Mouse (Mus musculus) testis, adult 2 months (tissue): ENCODE data around the gene Ttpal. TPM values are rescaled to one million over a fixed set of nuclear protein-coding genes. Genes with fewer than 3 reads are reported as not detected.
A peak's percentile ranks its signal among the peaks of the same experiment; 100 is the strongest.

Experiments
- H3K27ac ChIP-seq: fragments of 200-500 bp; 2 replicates; pipeline ENCODE4 v1.5.1; 2012; ENCODE audit warnings: low read depth, low read length; ENCODE audit not compliant: control insufficient read depth, insufficient read depth
- H3K27me3 ChIP-seq: fragments of 200-500 bp; 2 replicates; pipeline ENCODE4 v1.6.1; 2012; ENCODE audit warnings: mild to moderate bottlenecking, low read length, moderate library complexity; ENCODE audit not compliant: control insufficient read depth, insufficient read depth
- H3K36me3 ChIP-seq: fragments of 200-500 bp; 2 replicates; pipeline ENCODE4 v1.6.1; 2012; ENCODE audit warnings: mild to moderate bottlenecking, low read length; ENCODE audit not compliant: control insufficient read depth, insufficient read depth
- H3K4me1 ChIP-seq: fragments of 200-500 bp; 2 replicates; pipeline ENCODE4 v1.6.1; 2012; ENCODE audit warnings: low read length; ENCODE audit not compliant: control insufficient read depth, insufficient read depth
- H3K4me3 ChIP-seq: fragments of 200-500 bp; 2 replicates; pipeline ENCODE4 v1.5.1; 2012; ENCODE audit warnings: low read depth, mild to moderate bottlenecking, low read length, moderate library complexity, mixed read lengths; ENCODE audit not compliant: control insufficient read depth
- CTCF ChIP-seq: fragments of 200-500 bp; IDR thresholded peaks from 2 replicates; pipeline ENCODE4 v1.5.1; 2012; ENCODE audit warnings: low read depth, mild to moderate bottlenecking, inconsistent platforms, low read length, moderate library complexity; ENCODE audit not compliant: control insufficient read depth, insufficient read depth, insufficient replicate concordance
- POLR2A ChIP-seq: fragments of 200-500 bp; IDR thresholded peaks from 2 replicates; pipeline ENCODE4 v1.6.1; 2012; ENCODE audit warnings: low read depth, mild to moderate bottlenecking, inconsistent platforms, low read length, moderate library complexity; ENCODE audit not compliant: control insufficient read depth
- polyA plus RNA-seq: library from polyadenylated mRNA; depleted of rRNA; stranded (reverse); fragments of >200 nt; gene quantifications from 2 replicates; pipeline ENCODE4 v1.2.3, GENCODE M21; 2012

Ttpal gene
- polyA plus RNA-seq, 1 experiment = 4.0 TPM

DNA sequence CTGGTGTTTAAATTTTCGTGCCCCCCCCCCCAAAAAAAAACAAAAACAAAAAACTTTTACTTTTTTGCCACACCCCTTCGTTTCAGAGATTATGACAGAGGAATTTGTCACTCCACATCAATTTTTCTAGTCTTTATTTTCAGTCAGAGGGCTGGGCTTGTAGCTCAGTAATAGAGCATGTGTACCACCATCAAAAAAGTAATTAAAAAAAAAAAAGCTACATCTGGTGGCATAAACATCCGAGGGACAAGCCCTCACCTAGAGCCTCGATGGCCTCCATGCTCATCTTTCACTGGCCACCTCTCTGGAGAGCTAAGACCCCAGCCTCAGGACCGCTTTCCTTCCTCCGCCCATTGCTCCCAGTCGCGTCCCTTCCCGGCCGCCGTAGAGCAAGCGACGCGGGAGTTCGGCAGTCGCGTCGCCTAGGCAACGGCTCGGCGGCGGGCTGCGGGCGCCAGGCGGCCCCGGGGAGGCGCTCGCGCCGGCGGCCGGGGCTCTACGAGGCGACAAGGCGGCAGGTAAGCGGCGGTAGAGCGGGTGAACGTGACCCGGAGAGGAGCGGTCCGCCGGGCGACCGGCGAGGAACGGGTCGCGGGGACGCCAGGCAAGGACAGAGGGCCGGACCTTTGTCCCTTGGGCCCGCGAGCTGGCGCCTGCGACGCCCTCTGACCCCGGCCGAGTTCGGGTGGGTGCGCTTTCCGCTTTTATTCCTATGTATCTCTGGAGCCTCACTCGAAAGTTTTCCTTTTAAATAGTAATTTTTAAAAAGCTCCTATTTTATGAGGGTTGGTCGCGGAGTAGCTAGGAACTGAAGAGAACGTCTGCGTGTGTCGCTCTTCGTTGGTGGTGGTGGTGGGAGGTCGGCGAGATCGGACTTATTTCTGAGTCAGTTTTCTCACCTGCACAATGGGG is 56.1 kb downstream of the Ttpal start, which contains the start of gene Pkig:
TSS of gene Pkig (plus strand) at position 412 of the 912 bp plus-strand sequence.
- TF ChIP-seq CTCF = no peak
- peak; percentile 52 for TF ChIP-seq POLR2A
- Histone ChIP-seq H3K4me3 (peak within 1 kb of the TSS; percentile 93), H3K36me3 (no peaks in the 10 kb centered on the region), H3K4me1 (peaks cover 6% of the 10 kb centered on the region), H3K27me3 (no peaks in the 10 kb centered on the region), H3K27ac (peak within 1 kb of the TSS; percentile 86)

DNA sequence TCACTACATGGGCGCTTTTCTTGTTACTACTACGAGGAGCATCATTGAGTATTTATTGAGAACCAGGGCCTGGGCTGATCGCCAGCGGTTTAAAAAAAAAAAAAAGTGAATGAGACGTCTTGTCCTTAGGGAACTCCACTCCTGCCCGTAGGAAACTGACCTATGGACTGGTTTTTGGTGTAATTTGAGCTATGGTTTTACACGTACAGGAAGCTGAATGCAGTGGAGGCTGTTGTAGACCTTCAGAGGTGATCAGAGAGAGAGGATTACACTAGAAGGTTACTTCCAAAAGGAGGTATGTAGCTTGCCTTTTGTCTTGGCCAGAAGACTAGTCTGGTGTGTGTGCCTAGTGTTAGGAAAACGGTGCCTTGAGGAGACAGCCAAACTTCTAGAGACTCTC is 56.8 kb downstream of the Ttpal start:
- Histone ChIP-seq H3K4me3 (peak overlapping the region; percentile 93), H3K27ac (peak overlapping the region; percentile 86), H3K27me3 (no peaks in the 10 kb centered on the region), H3K36me3 (no peaks in the 10 kb centered on the region), H3K4me1 (peaks cover 6% of the 10 kb centered on the region)
- TF ChIP-seq CTCF (no peak), POLR2A (no peak)

DNA sequence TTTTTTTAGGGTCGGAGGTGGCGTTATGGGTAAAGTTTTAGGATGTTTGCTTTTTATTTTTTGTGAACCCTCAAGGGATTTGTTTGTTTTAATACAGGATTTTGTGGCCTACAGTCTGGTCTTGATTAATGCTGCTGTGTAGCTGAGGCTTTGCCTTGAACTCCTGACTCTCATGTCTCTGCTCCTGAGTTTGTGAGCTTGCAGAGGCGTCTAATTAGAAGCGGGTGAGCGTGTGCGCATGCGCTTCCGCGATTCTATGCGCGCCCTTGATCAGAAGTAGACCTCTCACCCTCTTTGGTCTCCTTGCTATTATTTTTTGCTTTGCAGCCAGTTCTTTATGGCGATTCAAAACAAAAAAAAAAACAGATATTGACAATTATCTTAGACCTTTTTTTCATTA is 57.3 kb downstream of the Ttpal start:
- no peak for TF ChIP-seq POLR2A
- TF ChIP-seq CTCF = no peak
- peak overlapping the region; percentile 93 for H3K4me3 ChIP-seq
- H3K4me1 ChIP-seq = peaks cover 6% of the 10 kb centered on the region
- H3K27me3 ChIP-seq = no peaks in the 10 kb centered on the region
- H3K27ac ChIP-seq = peak overlapping the region; percentile 81
- H3K36me3 ChIP-seq = no peaks in the 10 kb centered on the region

DNA sequence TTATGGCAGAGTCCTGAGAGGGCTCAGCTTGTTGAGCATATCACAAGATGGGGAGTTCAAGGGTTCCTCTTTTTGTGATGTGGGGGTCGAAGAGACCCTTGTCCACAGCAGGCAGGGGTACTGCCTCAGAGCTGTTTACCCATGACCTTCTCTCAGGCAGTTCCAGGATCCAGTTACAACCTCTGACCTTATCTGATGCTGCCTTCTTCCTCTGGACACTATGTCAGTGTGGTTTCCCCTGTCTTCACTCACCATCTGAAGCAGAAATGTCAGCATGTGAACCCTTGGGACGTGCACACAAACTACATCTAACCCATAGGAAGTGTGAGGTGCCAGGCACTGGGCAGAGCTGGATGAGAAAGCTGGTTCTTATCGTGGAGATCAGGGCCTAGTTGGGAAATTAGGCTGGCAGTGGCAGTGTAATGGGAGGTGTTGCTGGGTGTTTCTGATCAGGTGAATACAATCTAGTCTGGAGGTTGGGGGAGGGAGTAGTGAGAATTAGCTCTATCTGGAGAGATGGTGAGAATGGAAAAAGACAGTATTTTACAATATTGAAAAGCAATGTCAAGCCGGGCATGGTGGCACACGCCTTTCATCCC is 58.1 kb downstream of the Ttpal start:
- Histone ChIP-seq H3K4me3 (peak overlapping the region; percentile 15), H3K4me1 (peaks cover 6% of the 10 kb centered on the region), H3K27ac (no peak overlapping the region), H3K36me3 (no peaks in the 10 kb centered on the region), H3K27me3 (no peaks in the 10 kb centered on the region)
- no peak for TF ChIP-seq POLR2A
- TF ChIP-seq CTCF = no peak

- Histone ChIP-seq H3K4me3 (no peak overlapping the region), H3K27me3 (no peaks in the 10 kb centered on the region), H3K27ac (peak overlapping the region; percentile 28; the same call in 1 of the 2 replicates), H3K36me3 (no peaks in the 10 kb centered on the region), H3K4me1 (peaks cover 6% of the 10 kb centered on the region)
- no peak for TF ChIP-seq POLR2A
Observed at GRCm38 (mm10) chr2:163661371-163661850, 59.3 kb downstream of the Ttpal start.

GRCm38 (mm10) chr2:163662076-163662475 is 60.0 kb downstream of the Ttpal start:
- no peak overlapping the region for H3K4me3 ChIP-seq
- no peak overlapping the region for H3K27ac ChIP-seq
- TF ChIP-seq POLR2A = no peak
- no peak for TF ChIP-seq CTCF
- H3K36me3 ChIP-seq = no peaks in the 10 kb centered on the region
- H3K27me3 ChIP-seq = no peaks in the 10 kb centered on the region
- H3K4me1 ChIP-seq = peaks cover 8% of the 10 kb centered on the region

DNA sequence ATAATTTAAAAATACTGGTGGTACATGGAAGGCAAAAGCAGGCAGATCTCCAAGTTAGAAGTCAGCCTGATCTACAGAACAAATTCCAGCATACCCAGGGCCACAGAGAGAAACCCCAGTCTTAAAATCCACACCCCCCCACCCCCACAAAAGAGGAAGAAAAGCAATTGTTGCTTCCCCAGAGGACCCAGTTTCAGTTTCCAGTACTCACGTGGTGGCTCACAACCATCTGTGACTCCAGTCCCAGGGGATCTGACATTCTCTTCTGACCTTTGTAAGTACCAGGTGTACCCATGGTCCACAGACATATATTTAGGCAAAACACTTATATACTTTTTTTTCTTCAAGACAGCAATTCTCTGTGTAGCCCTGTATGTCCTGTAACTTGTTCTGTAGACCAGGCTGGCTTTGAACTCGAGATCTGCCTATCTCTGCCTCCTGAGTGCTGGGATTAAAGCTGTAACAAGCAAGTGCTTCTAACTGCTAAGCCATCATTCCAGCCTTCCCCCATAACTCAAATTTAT is 60.6 kb downstream of the Ttpal start:
- Histone ChIP-seq H3K27ac (peak overlapping the region; percentile 16; the same call in 1 of the 2 replicates), H3K4me1 (peaks cover 8% of the 10 kb centered on the region), H3K27me3 (no peaks in the 10 kb centered on the region), H3K4me3 (no peak overlapping the region), H3K36me3 (no peaks in the 10 kb centered on the region)
- TF ChIP-seq POLR2A = no peak
- no peak for TF ChIP-seq CTCF
